Mouse (Mus musculus) layer of hippocampus, adult 9-10 months (tissue): ENCODE measurements around the gene Vmn2r-ps159.
"Not testable (repeated sequence)": the region's sequence is repeated elsewhere in the genome, so short reads cannot be mapped to it uniquely, and the experiment has no call there.

ENCODE experiments used
- DNase-seq: peaks from one replicate; pipeline ENCODE4 v3.0.0; 2022; ENCODE audit warnings: low spot score

The Vmn2r-ps159 gene

GRCm38 (mm10) chr4:156330803-156331202 is at the start of gene Vmn2r-ps159:
Gene Vmn2r-ps159, plus strand, starts transcription at chr4:156331103.
- not testable (repeated sequence) for DNase-seq

- DNase-seq: not testable (repeated sequence)
These were observed 10.9 kb downstream of the Vmn2r-ps159 start for GRCm38 (mm10) chr4:156341601-156342504.

GRCm38 (mm10) chr4:156342569-156343325 is 11.8 kb downstream of the Vmn2r-ps159 start:
- no peak for DNase-seq

- no peak for DNase-seq
These were observed 12.4 kb downstream of the Vmn2r-ps159 start for GRCm38 (mm10) chr4:156343332-156343731.

- not testable (repeated sequence) for DNase-seq
These were observed 26.0 kb downstream of the Vmn2r-ps159 start for GRCm38 (mm10) chr4:156356756-156357437.
